Mouse (Mus musculus) cortical plate, adult 2 months (tissue): ENCODE data around the gene Hnrnpab. TPM values are rescaled to one million over a fixed set of nuclear protein-coding genes. Genes with fewer than 3 reads are reported as not detected.

Experiments used
- H3K27ac ChIP-seq: fragments of 200-500 bp; 2 replicates; pipeline ENCODE4 v1.5.1; 2012; ENCODE audit warnings: low read length, control low read depth, inconsistent platforms; ENCODE audit not compliant: insufficient read depth
- H3K4me1 ChIP-seq: fragments of 200-500 bp; 2 replicates; pipeline ENCODE4 v1.6.1; 2011; ENCODE audit warnings: low read length; ENCODE audit not compliant: control insufficient read depth, insufficient read depth
- H3K4me3 ChIP-seq: fragments of 200-500 bp; 2 replicates; pipeline ENCODE4 v1.5.1; 2011; ENCODE audit warnings: mild to moderate bottlenecking, low read length, control low read depth; ENCODE audit not compliant: insufficient read depth
- CTCF ChIP-seq: fragments of 200-500 bp; IDR thresholded peaks from 2 replicates; pipeline ENCODE4 v1.5.1; 2011; ENCODE audit warnings: mild to moderate bottlenecking, control low read depth, low read length; ENCODE audit not compliant: insufficient read depth; ENCODE audit errors: extremely low read depth
- POLR2A ChIP-seq: fragments of 200-500 bp; IDR thresholded peaks from 2 replicates; pipeline ENCODE4 v1.6.1; 2011; ENCODE audit warnings: mild to moderate bottlenecking, low read length, control low read depth; ENCODE audit not compliant: insufficient read depth; ENCODE audit errors: extremely low read depth
- polyA plus RNA-seq: library from polyadenylated mRNA; depleted of rRNA; stranded (reverse); fragments of >200 nt; gene quantifications from 2 replicates; pipeline ENCODE4 v1.2.3, GENCODE M21; 2012; rRNA removed

Gene Hnrnpab
- polyA plus RNA-seq, 1 experiment = 100 TPM

DNA sequence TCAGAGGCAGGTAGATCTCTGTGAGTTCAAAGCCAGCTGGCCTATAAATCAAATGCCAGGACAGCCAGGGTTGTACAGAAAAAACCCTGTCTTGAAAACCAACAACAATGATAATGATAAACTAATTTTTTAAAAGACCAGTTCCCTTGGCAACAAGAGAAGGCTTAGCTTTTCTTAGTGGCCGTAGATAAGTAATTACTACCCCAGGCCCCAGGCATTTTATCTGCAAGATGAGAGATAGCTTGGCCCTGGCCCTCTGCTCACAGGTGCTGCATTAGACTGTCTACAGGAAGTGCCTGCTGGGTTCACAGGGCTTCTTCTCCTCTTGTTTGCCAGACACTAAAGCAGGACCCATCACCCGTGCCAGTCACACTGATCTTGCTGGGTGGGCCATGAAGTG lies 51.6 kb downstream of the Hnrnpab start:
- Histone ChIP-seq H3K4me3 (no peak overlapping the region), H3K4me1 (no peaks in the 10 kb centered on the region), H3K27ac (no peak overlapping the region)
- TF ChIP-seq CTCF (no peak), POLR2A (no peak)

DNA sequence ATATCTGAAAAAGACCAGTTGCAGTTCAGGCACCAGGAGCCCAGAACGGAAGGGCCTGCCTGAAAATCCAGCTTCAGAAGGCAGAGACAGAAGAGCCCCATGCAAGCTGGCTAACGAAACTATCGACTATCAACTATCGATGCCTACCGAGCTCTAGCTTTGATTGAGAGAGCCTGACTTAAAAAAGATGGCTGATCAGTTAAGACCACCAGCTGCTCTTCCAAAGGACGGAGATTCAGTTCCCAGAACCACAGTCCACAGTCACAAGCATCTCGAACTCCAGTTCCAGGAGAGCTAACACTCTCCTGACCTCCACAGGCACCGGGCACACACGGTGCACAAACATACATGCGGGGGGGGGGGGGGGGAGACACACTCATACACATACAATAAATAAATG lies 52.1 kb downstream of the Hnrnpab start:
- TF ChIP-seq CTCF (no peak), POLR2A (no peak)
- no peak overlapping the region for H3K27ac ChIP-seq
- no peak overlapping the region for H3K4me3 ChIP-seq
- no peaks in the 10 kb centered on the region for H3K4me1 ChIP-seq

DNA sequence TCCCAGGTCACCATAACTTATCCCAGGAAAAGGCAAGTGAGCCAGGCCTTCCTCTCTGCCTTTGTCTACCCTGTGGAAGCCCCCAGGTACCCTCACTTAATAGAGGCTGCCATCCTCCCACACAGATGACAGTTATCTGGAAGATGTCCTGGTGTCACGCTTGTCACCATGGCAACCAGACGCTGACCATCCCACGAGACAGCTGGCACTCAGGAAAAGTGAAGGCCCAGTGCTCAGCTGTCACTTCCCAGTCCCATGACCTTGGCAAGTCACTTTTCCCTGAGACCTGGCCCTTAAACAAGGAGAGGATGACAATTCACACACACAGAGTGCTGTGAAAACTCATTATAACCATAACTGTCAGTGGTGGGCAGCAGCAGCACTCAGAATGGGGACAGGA lies 54.6 kb downstream of the Hnrnpab start:
- Histone ChIP-seq H3K27ac (no peak overlapping the region), H3K4me3 (no peak overlapping the region), H3K4me1 (no peaks in the 10 kb centered on the region)
- TF ChIP-seq CTCF (no peak), POLR2A (no peak)

DNA sequence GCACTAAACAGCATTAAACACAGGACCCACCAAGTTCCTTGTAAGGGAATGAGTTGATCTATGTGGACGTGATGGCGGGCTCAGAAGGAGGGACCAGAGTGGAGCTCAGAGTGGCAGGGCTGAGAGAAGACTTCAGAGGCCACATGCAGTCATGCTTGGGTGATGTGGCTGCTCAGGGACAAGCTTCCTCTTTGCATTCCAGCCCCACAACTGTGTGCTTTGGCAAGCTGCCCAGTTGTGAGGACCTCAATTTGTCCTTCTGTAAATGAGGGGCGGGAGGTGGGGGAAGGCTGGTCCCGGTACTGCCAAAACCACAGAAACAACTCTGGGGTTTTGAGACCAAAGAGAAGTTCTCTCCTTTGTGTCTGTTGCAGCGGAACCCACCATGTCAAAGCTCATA lies 55.4 kb downstream of the Hnrnpab start:
- no peak overlapping the region for H3K4me3 ChIP-seq
- H3K27ac ChIP-seq = no peak overlapping the region
- no peak for TF ChIP-seq CTCF
- no peak for TF ChIP-seq POLR2A
- no peaks in the 10 kb centered on the region for H3K4me1 ChIP-seq

Other genes with a start within 250 kb of the Hnrnpab start
- 9.7 and 10.5 TPM in 2 replicates for gene Phykpl, start 22.1 kb downstream of the Hnrnpab start, polyA plus RNA-seq
- gene Nhp2, start 12.9 kb upstream of the Hnrnpab start, polyA plus RNA-seq = 73.0 and 78.5 TPM in 2 replicates
- 80.3 and 81.2 TPM in 2 replicates for gene Rmnd5b, start 29.0 kb upstream of the Hnrnpab start, polyA plus RNA-seq
- gene N4bp3, start 44.0 kb upstream of the Hnrnpab start, polyA plus RNA-seq = 9.1 and 10.2 TPM in 2 replicates
- 5.3 and 6.0 TPM in 2 replicates for gene D930048N14Rik, start 44.1 kb upstream of the Hnrnpab start, polyA plus RNA-seq
- gene 0610009B22Rik, start 82.0 kb upstream of the Hnrnpab start, polyA plus RNA-seq = 37.7 and 41.1 TPM in 2 replicates
- 9.3 and 9.4 TPM in 2 replicates for gene Sec24a, start 156.8 kb upstream of the Hnrnpab start, polyA plus RNA-seq
- gene Sar1b, start 156.8 kb upstream of the Hnrnpab start, polyA plus RNA-seq = 97.2 and 100 TPM in 2 replicates